Mouse (Mus musculus) testis, adult 2 months (tissue): Measurements from ENCODE around the gene Lce1c.

Source experiments
- CTCF ChIP-seq: fragments of 200-500 bp; IDR thresholded peaks from 2 replicates; pipeline ENCODE4 v1.5.1; 2012; ENCODE audit warnings: low read depth, mild to moderate bottlenecking, inconsistent platforms, low read length, moderate library complexity; ENCODE audit not compliant: control insufficient read depth, insufficient read depth, insufficient replicate concordance
- POLR2A ChIP-seq: fragments of 200-500 bp; IDR thresholded peaks from 2 replicates; pipeline ENCODE4 v1.6.1; 2012; ENCODE audit warnings: low read depth, mild to moderate bottlenecking, inconsistent platforms, low read length, moderate library complexity; ENCODE audit not compliant: control insufficient read depth

DNA sequence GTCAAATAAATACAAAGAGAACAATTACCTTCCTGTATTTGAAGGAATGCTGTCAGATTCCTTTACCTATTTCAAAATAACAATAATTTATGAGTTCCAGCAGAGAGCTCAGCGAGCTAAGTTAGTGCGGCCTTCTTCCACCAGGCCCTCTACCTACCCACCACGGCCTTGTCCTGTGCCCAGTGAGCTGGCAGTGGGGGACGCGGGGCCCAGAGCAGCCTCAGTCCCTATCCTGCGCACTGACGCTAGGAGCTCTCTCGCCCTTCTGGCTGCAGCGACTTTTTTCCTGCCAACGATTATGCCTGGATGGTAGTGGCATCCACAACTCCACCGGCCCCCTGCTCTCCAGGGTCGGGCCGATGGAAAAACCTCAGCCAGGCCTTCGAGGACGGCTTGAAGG is 39.2 kb upstream of the Lce1c start:
- no peak for TF ChIP-seq CTCF
- TF ChIP-seq POLR2A, result peak; percentile 63
